Mouse (Mus musculus) regulatory T cell (primary cell): ENCODE measurements at regions not wholly inside any gene's neighbourhood (a gene's known extent, or its start where the extent isn't known, plus 50 kb on each side); places are given as distances from the start of the nearest gene placed in this dataset.

Experiments
- in situ Hi-C: fragments of 300-600 bp; cut with MboI, MseI; formaldehyde crosslinking; loops from one replicate; pipeline ENCODE4 v1.15.1; 2025; ENCODE audit warnings: high pct_unique_total_duplicates

DNA sequence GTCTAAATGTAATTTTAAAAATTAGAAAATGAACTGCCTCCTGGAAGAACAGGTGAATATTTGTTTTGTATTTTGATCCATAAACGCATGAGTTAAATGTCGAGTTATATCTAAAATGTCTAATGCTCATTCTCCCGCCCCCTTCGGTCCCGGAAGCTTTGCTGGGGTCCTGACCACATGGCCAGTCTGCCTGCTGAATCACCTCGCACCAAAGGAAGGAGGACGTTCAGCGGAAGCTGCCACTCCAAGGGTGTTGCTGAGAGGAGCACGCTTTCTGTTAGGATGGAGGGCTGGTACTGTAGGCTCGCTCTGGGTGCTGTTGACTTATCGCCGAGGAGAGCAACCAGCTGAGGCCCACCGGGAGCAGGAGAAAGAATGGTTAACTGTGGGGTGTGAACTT, 328.0 kb downstream of the Zfp706 start:
- in situ Hi-C loops: no loop called here

DNA sequence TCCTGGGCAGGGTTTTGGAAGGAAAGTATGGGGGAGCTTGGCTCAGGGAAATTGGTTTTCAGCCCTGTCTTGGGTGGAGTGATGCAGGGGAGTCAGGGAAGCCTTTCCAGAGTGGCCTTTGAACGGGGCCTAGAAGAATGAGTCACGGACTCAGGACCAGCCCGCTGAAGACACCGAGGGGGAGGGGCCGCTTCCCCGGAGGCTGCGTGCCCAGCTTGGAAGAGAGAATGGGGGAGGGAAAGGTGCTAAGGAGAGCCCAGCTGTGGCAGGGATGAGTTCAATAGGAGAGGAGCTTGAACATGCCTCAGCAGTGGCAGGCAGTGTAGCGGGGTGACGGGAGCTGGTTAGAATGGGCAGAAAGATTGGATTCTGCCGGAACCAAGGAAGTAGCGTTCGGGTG, 337.8 kb downstream of the Zfp706 start:
- in situ Hi-C loops: no loop called here

DNA sequence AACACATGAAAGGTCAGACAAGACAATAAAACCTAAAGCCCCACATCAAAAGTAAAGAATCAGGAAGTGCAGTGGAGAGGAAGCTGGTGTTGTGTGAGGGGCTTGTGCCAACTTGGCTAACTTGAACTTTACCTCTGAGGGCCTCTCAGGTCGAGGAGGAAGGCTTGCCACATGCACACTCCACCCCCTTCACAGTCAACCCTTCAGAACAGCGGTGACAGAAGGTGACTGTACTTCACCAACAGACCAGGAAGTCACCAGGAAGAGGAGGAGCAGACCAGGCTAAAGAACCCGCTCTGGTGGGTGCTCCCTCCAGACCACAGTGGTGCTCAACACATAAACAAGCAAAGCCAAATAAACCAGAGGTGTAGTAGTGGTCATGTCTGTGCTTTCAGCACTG, 341.0 kb downstream of the Zfp706 start:
- in situ Hi-C loops: no loop called here

DNA sequence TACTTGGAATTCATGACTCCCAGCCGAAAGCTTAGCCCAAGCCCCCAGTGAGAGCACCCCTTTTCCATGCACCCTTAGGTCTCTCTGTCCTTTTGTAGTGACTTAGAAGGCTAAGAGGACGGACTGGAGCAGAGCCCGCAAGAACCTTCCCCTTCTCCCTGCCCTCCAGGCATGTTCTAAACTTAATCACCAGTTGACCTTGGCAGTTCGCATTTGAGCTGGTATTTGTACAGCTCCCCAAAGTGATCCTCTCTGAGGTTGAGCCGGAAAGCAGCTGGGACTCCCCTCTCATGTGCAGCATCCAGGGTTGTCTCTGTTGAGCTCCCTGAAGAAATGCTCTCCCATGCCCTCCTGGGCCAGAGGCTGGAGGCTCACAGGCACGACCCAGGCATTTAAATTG, 343.2 kb downstream of the Zfp706 start:
- in situ Hi-C loops: no loop called here

DNA sequence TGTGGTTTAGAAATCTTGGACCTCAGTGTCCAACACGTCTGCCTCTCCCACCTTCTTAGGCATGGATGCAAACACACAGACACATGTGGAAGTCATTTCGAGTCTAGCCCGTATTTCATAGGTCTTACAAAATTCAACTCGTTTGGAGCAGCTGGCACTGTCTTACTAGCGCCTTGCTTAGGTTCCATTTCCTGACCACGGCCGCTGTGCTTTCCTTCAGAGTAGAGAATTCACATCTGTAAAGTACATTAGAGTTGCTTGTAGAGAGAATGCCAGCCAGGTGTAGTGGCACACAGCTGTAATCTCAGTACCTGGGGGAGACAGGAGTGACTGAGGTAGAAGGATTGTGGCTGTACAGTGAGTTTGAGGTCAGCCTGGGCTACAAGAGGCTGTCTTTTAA, 346.6 kb downstream of the Zfp706 start:
- in situ Hi-C loops: no loop called here
